Mouse (Mus musculus) right cerebral cortex, postnatal 4 days (tissue): ENCODE data around the gene Cd82.
A peak's percentile ranks its signal among the peaks of the same experiment; 100 is the strongest.

Experiments used
- DNase-seq: peaks from one replicate; pipeline ENCODE4 v3.0.0-alpha.2; 2022

The Cd82 gene

GRCm38 (mm10) chr2:93461869-93462714, 848 bp downstream of the Cd82 start:
- peak; percentile 64 for DNase-seq

GRCm38 (mm10) chr2:93460786-93461469, 2.0 kb downstream of the Cd82 start:
- no peak for DNase-seq

GRCm38 (mm10) chr2:93459208-93459920, 3.6 kb downstream of the Cd82 start:
- no peak for DNase-seq

GRCm38 (mm10) chr2:93458332-93459207, 4.4 kb downstream of the Cd82 start:
- DNase-seq: no peak

GRCm38 (mm10) chr2:93457426-93458130, 5.4 kb downstream of the Cd82 start:
- DNase-seq: peak; percentile 40

- DNase-seq: no peak
Observed at GRCm38 (mm10) chr2:93456140-93456539, 6.8 kb downstream of the Cd82 start.

- no peak for DNase-seq
Observed at GRCm38 (mm10) chr2:93454817-93455591, 7.9 kb downstream of the Cd82 start.

- DNase-seq: no peak
Observed at GRCm38 (mm10) chr2:93454334-93454733, 8.6 kb downstream of the Cd82 start.

- DNase-seq: no peak
Observed at GRCm38 (mm10) chr2:93453046-93453445, 9.9 kb downstream of the Cd82 start.

GRCm38 (mm10) chr2:93452506-93452905, 10.4 kb downstream of the Cd82 start:
- no peak for DNase-seq

- DNase-seq: no peak
Observed at GRCm38 (mm10) chr2:93452057-93452456, 10.9 kb downstream of the Cd82 start.

GRCm38 (mm10) chr2:93451219-93451938, 11.6 kb downstream of the Cd82 start:
- no peak for DNase-seq

GRCm38 (mm10) chr2:93450695-93451094, 12.2 kb downstream of the Cd82 start:
- DNase-seq: no peak

- DNase-seq: no peak
Observed at GRCm38 (mm10) chr2:93449657-93450056, 13.3 kb downstream of the Cd82 start.

GRCm38 (mm10) chr2:93448774-93449173, 14.2 kb downstream of the Cd82 start:
- DNase-seq: no peak

GRCm38 (mm10) chr2:93447500-93448249, 15.3 kb downstream of the Cd82 start:
- no peak for DNase-seq

GRCm38 (mm10) chr2:93446606-93447353, 16.2 kb downstream of the Cd82 start:
- DNase-seq: no peak

- DNase-seq: no peak
Observed at GRCm38 (mm10) chr2:93445237-93445651, 17.7 kb downstream of the Cd82 start.

- DNase-seq: no peak
Observed at GRCm38 (mm10) chr2:93444280-93444679, 18.7 kb downstream of the Cd82 start.
